Mouse (Mus musculus): ENCODE data around the gene Ldlrad3. TPM values are rescaled to one million over a fixed set of nuclear protein-coding genes. Genes with fewer than 3 reads are reported as not detected.

Ldlrad3 gene
- total RNA-seq, 2 experiments from 2014 or later: 9.8 to 9.9 TPM

GRCm38 (mm10) chr2:102034513-102034879 lies 151.7 kb downstream of the Ldlrad3 start:
- no peak for DNase-seq

- DNase-seq: no peak
Measured at GRCm38 (mm10) chr2:102033818-102034512, 152.2 kb downstream of the Ldlrad3 start.

- DNase-seq: peak; percentile 34
Measured at GRCm38 (mm10) chr2:102032713-102033343, 153.4 kb downstream of the Ldlrad3 start.

DNA sequence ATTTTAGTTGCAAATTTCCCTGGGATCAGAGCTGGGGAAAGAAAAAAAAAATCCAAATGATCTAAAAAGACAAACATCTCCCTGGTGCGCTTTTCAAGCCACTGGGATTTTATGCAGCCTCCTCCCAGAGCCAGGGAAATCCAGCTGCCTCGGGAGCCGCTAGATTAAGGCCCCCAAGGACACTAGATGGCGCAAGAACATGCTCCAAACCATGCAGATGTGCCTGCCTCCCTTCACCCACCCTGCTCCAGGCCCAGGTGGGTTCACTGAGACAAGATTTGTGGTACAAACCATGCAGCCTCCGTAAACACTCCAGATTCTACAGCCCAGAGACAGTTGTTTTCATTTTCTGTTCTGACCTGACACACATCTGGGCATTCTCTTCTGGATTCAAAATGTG lies 155.5 kb downstream of the Ldlrad3 start:
- peak; percentile 73 for DNase-seq

GRCm38 (mm10) chr2:102030152-102030551 lies 156.0 kb downstream of the Ldlrad3 start:
- DNase-seq: no peak

GRCm38 (mm10) chr2:102029682-102030081 lies 156.5 kb downstream of the Ldlrad3 start:
- DNase-seq: no peak

GRCm38 (mm10) chr2:102027265-102027664 lies 158.9 kb downstream of the Ldlrad3 start:
- DNase-seq: no peak

GRCm38 (mm10) chr2:102026156-102026555 lies 160.0 kb downstream of the Ldlrad3 start:
- no peak for DNase-seq

DNA sequence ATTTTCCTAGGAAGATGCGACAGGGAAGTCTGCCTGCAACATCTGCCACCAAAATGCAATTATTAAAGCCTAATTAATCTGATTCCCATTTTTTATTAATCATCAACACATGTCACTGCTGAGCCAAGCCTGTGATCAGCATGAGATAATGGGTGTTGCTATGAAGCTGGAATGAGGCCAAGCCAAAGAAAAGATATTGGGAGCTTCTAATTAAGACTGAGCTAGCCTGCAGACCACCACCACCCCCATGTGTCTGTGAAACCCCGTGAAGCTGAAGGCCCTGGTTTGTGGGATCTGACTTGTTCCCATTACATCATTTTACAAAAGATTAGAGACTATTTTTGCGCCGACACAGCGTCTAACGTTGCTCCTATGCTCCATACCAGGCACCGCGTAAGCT lies 161.7 kb downstream of the Ldlrad3 start:
- DNase-seq: no peak

DNA sequence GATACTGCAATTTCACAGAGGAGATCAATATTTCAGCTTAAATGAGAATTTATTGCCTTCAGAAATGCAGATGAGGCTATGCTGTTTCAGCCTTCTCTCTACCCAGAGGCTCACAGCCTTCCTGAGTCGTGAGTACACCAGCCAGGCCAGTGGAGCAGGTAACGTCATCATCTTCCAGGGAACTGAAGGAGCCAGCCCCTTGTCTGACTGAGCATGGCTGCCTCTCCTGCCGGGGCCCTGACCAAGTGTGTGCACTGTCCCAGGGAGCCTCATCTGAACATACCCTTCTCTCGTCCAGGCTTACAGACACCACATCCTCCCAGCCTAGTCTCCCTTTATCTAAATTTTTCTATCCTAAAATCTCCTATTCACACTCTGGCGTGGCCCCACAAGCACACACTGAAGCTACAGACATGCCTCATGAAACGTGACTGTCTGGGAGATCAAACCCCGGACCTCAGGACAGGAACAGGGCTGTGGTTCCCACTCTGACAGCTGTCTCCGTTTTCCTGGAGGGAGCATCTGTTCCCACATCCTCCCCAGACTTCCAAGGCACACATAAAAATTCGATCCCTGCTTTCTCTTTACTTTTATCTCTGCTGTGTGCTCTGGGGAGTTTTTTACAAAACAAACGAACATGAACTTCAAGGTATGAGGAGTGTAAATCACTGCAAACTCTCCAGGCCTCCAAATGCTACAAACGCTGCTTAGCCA lies 164.7 kb downstream of the Ldlrad3 start:
- DNase-seq: no peak

- no peak for DNase-seq
Measured at GRCm38 (mm10) chr2:102020546-102020945, 165.6 kb downstream of the Ldlrad3 start.

- DNase-seq: no peak
Measured at GRCm38 (mm10) chr2:102014538-102015113, 171.6 kb downstream of the Ldlrad3 start.

GRCm38 (mm10) chr2:102011311-102011975 lies 174.7 kb downstream of the Ldlrad3 start:
- DNase-seq: no peak

DNA sequence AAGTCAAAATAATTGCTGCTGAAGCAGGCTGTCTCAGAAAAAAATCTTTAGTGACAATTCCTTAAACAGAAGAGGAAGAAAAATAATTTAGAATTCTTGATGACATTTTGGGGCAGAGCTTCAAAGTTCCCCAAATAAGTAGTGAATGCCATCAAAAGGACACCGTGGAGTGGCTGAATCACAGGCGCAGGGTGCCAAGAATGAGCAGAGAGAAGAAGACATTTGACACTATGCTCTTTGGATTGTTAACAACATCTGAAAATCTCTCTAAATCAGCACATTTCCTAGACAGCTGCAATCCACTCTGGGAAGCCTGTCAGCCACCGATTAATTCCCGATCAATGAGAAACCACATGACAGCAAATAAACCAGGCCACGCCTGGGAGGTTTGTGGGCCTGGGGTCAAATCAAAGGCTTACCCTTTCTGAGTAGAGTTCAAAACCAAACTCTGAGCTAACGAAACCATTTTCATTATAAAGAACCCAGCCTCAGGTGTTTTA lies 176.4 kb downstream of the Ldlrad3 start:
- DNase-seq: no peak

DNA sequence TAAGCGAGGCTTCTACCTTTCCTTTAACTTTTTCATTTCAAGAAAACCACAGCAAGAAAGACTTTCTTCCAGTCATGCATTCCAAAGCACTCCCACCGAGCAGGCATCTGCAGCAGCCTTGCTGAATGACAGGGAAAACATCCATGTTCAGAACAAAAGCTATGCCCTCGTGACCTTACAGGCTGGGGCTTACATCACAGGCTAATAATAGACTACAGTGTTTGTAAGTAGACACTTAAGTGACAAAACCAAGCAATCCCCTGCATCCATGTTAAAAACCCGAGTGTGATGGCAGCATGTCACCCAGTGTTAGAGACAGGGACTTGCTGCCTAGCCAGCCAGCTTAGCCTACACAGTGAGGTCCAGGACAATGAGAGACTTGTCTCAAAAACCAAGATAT lies 180.0 kb downstream of the Ldlrad3 start:
- DNase-seq: peak; percentile 40

- no peak for DNase-seq
Measured at GRCm38 (mm10) chr2:102005377-102006007, 180.7 kb downstream of the Ldlrad3 start.

DNA sequence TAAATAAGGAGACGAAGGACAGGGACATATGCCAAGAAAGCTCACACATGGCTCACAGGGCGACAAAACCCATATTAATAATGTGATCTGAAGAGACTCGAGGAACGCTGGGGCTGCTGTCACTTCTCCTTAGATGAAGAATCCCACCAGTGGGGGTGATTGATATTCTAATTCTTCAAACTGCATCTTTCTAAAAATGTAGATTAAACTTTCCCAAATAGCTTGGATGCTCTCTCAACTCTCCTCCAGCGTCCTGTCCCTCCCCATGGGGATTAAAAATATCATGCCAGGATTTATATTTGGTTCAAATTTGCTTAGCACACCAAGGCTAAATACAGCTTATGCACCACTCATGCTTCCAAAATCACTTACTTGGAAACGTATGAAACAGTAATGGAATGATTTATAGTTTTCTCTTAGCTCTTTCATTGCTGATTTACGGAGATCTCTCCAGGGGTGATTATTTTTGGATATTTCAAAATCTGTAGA lies 182.4 kb downstream of the Ldlrad3 start:
- DNase-seq: no peak

DNA sequence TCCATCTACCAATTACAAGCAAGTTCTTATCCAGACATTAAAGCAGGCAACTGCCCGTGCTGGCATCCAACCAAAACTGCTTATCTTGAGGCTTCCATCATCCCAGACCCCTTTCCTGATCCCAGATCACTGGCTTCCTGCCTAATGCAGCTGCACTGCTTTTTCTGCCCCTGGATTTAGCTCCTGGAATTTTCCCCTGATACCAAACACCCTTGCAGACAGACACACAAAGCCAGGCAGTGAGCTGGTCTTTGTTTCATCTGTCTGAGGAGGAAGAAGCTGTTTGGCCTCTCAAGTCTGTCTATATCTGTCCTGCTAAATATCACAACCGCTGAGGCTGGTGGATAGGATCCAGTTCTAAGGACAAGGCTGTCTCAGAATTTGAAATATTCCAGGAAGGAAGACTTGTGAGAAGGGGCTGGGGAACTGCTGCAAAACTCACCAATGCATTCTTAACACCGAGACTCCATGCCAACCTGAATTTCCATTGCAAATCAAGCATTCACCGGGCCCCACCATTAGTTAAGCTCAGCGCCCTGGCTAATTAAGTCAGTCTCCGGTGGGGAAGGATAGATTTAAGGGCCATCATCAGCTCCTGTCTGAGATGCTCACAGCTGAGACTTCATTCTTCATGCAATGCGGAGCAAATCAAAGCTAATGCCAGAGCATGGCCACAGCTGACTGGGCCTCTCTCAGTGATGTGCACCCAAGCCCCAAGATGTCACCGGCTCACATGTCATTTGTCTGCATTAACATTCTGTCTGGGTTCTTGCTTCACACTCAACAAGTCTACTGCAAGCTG lies 183.0 kb downstream of the Ldlrad3 start:
- peak; percentile 39 for DNase-seq

- DNase-seq: no peak
Measured at GRCm38 (mm10) chr2:102002408-102002973, 183.7 kb downstream of the Ldlrad3 start.

- DNase-seq: no peak
Measured at GRCm38 (mm10) chr2:102001661-102002060, 184.5 kb downstream of the Ldlrad3 start.
